Mouse (Mus musculus): ENCODE data around the gene Klhl36. TPM values are rescaled to one million over a fixed set of nuclear protein-coding genes. Genes with fewer than 3 reads are reported as not detected.

Gene Klhl36
- polyA plus RNA-seq, 1 experiment from 2014 or later: 8.1 TPM

DNA sequence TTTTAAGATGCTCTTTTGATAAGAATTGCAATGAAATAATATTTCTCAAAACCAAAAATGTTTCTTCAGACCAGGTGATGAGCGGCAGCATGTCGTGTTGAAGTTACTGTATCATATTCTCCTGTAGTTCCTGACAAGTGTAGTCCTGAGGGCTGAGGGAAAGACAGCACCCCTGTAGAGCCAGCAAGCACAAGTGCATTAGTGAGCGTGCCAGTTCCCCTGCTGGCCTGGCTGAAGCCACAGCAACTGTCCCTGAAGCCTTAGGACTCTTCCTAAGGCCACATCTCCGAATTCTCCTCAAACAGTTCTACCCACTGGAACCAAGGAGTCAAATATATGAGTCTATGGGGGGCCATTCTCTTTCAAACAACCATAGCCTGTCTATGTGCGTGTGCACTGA is 61.2 kb downstream of the Klhl36 start:
- ATAC-seq (replicated peaks; ENCODE audit: insufficient number of reproducible peaks, low FRiP score, low TSS enrichment, low read depth) (no peak), DNase-seq (ENCODE audit: low spot score) (no peak)
- no peak overlapping the region for H3K4me2 ChIP-seq (ENCODE audit: low read depth, low read length)
- no peaks in the 10 kb centered on the region for H3K27me3 ChIP-seq (ENCODE audit: control insufficient read depth, insufficient read depth, low read length)
- no peaks in the 10 kb centered on the region for H3K4me1 ChIP-seq (ENCODE audit: control insufficient read depth, insufficient read depth, low read length)
- no peak overlapping the region for H3K27ac ChIP-seq (replicated peaks; ENCODE audit: low read depth, low read length)
- H3K36me3 ChIP-seq (replicated peaks; ENCODE audit: control insufficient read depth, insufficient read depth, low read depth, low read length): no peaks in the 10 kb centered on the region
- H3K9me3 ChIP-seq (replicated peaks; ENCODE audit: control insufficient read depth, low read length): no peaks in the 10 kb centered on the region
- WGBS: 82% methylated on average over 5 of the region's 5 CpGs
- no peak overlapping the region for H3K4me3 ChIP-seq (ENCODE audit: low read depth, low read length)
- no peak overlapping the region for H3K9ac ChIP-seq (replicated peaks; ENCODE audit: low read length)

GRCm38 (mm10) chr8:119925428-119925827 is 63.4 kb downstream of the Klhl36 start:
- WGBS: 86% methylated on average over 4 of the region's 4 CpGs
- Histone ChIP-seq H3K9ac (replicated peaks; ENCODE audit: low read length) (no peak overlapping the region), H3K36me3 (replicated peaks; ENCODE audit: control insufficient read depth, insufficient read depth, low read depth, low read length) (no peaks in the 10 kb centered on the region), H3K27me3 (ENCODE audit: control insufficient read depth, insufficient read depth, low read length) (no peaks in the 10 kb centered on the region), H3K27ac (replicated peaks; ENCODE audit: low read depth, low read length) (no peak overlapping the region), H3K9me3 (replicated peaks; ENCODE audit: control insufficient read depth, low read length) (no peaks in the 10 kb centered on the region), H3K4me2 (ENCODE audit: low read depth, low read length) (no peak overlapping the region), H3K4me3 (ENCODE audit: low read depth, low read length) (no peak overlapping the region), H3K4me1 (ENCODE audit: control insufficient read depth, insufficient read depth, low read length) (no peaks in the 10 kb centered on the region)
- DNase-seq (ENCODE audit: low spot score): no peak
- ATAC-seq (replicated peaks; ENCODE audit: insufficient number of reproducible peaks, low FRiP score, low TSS enrichment, low read depth): no peak

GRCm38 (mm10) chr8:119926474-119926873 is 64.4 kb downstream of the Klhl36 start:
- no peak for ATAC-seq (replicated peaks; ENCODE audit: insufficient number of reproducible peaks, low FRiP score, low TSS enrichment, low read depth)
- no peak overlapping the region for H3K4me2 ChIP-seq (ENCODE audit: low read depth, low read length)

More at GRCm38 (mm10) chr8:119926474-119926873, 64.4 kb downstream of the Klhl36 start:
- DNase-seq (ENCODE audit: low spot score): no peak
- H3K27me3 ChIP-seq (ENCODE audit: control insufficient read depth, insufficient read depth, low read length): no peaks in the 10 kb centered on the region
- H3K9ac ChIP-seq (replicated peaks; ENCODE audit: low read length): no peak overlapping the region
- no peak overlapping the region for H3K4me3 ChIP-seq (ENCODE audit: low read depth, low read length)
- WGBS: 84% methylated on average over 2 of the region's 2 CpGs
- no peak overlapping the region for H3K27ac ChIP-seq (replicated peaks; ENCODE audit: low read depth, low read length)
- H3K4me1 ChIP-seq (ENCODE audit: control insufficient read depth, insufficient read depth, low read length): no peaks in the 10 kb centered on the region
- no peaks in the 10 kb centered on the region for H3K9me3 ChIP-seq (replicated peaks; ENCODE audit: control insufficient read depth, low read length)
- no peaks in the 10 kb centered on the region for H3K36me3 ChIP-seq (replicated peaks; ENCODE audit: control insufficient read depth, insufficient read depth, low read depth, low read length)

Other genes starting within 250 kb of the Klhl36 start
- 0.17 TPM in 1 of 2 replicates, not detected in the other for gene Adad2, start 249.5 kb upstream of the Klhl36 start, polyA plus RNA-seq (2014; fragmentation: Nextera tagmentation; extraction: Ambion mirVana)
- gene Kcng4, start 226.6 kb upstream of the Klhl36 start, polyA plus RNA-seq (2014; fragmentation: Nextera tagmentation; extraction: Ambion mirVana): 0.15 TPM in 1 of 2 replicates, not detected in the other
- gene Wfdc1, start 195.9 kb upstream of the Klhl36 start, polyA plus RNA-seq (2014; fragmentation: Nextera tagmentation; extraction: Ambion mirVana): 5.7 and 14.3 TPM in 2 replicates
- 1.1 and 1.3 TPM in 2 replicates for gene Atp2c2, start 162.3 kb upstream of the Klhl36 start, polyA plus RNA-seq (2014; fragmentation: Nextera tagmentation; extraction: Ambion mirVana)
- gene Tldc1, start 83.8 kb upstream of the Klhl36 start, polyA plus RNA-seq (2014; fragmentation: Nextera tagmentation; extraction: Ambion mirVana): 6.5 and 6.9 TPM in 2 replicates
- 321 and 363 TPM in 2 replicates for gene Cotl1, start 21.7 kb upstream of the Klhl36 start, polyA plus RNA-seq (2014; fragmentation: Nextera tagmentation; extraction: Ambion mirVana)
- gene Usp10, start 48.1 kb downstream of the Klhl36 start, polyA plus RNA-seq (2014; fragmentation: Nextera tagmentation; extraction: Ambion mirVana): 142 and 143 TPM in 2 replicates
- 3.1 TPM in 1 of 2 replicates, not detected in the other for gene Gm20388, start 48.6 kb downstream of the Klhl36 start, polyA plus RNA-seq (2014; fragmentation: Nextera tagmentation; extraction: Ambion mirVana)
- gene Crispld2, start 130.2 kb downstream of the Klhl36 start, polyA plus RNA-seq (2014; fragmentation: Nextera tagmentation; extraction: Ambion mirVana): 3.0 and 3.6 TPM in 2 replicates
- 23.8 and 23.9 TPM in 2 replicates for gene Zdhhc7, start 239.2 kb downstream of the Klhl36 start, polyA plus RNA-seq (2014; fragmentation: Nextera tagmentation; extraction: Ambion mirVana)

All from embryonic facial prominence, embryonic 11.5 days (tissue).